Mouse (Mus musculus) forebrain, postnatal 0 days (tissue): ENCODE results near the gene Syt2. TPM values are rescaled to one million over a fixed set of nuclear protein-coding genes. Genes with fewer than 3 reads are reported as not detected.

Source experiments
- ATAC-seq: fragments of 200-750 bp; cut with Nextera tagmentation; 2 replicates; pipeline ENCODE4 v1.8.0; 2017; ENCODE audit warnings: mild to moderate bottlenecking, moderate library complexity
- DNase-seq: peaks from one replicate; pipeline ENCODE4 v3.0.0-alpha.2; 2015
- H3K27ac ChIP-seq: fragments of 300-500 bp; sonication (generic); 2 replicates; pipeline ENCODE4 v1.5.1; 2014; ENCODE audit warnings: low read depth, mild to moderate bottlenecking, antibody characterized with exemption, low read length, moderate library complexity, mixed read lengths
- H3K27me3 ChIP-seq: fragments of 300-500 bp; sonication (generic); 2 replicates; pipeline ENCODE4 v1.6.1; 2014; ENCODE audit warnings: mild to moderate bottlenecking, low read length, mixed read lengths; ENCODE audit not compliant: insufficient read depth
- H3K36me3 ChIP-seq: fragments of 300-500 bp; sonication (generic); 2 replicates; pipeline ENCODE4 v1.6.1; 2014; ENCODE audit warnings: mild to moderate bottlenecking, moderate library complexity; ENCODE audit not compliant: insufficient read depth
- H3K4me1 ChIP-seq: fragments of 300-500 bp; sonication (generic); 2 replicates; pipeline ENCODE4 v1.6.1; 2014; ENCODE audit warnings: antibody characterized with exemption; ENCODE audit not compliant: insufficient read depth
- H3K4me2 ChIP-seq: fragments of 300-500 bp; sonication (generic); 2 replicates; pipeline ENCODE4 v1.6.1; 2014; ENCODE audit warnings: low read depth, mild to moderate bottlenecking, moderate library complexity
- H3K4me3 ChIP-seq: fragments of 300-500 bp; sonication (generic); 2 replicates; pipeline ENCODE4 v1.5.1; 2014; ENCODE audit warnings: low read depth, low read length, mixed read lengths
- H3K9ac ChIP-seq: fragments of 300-500 bp; sonication (generic); 2 replicates; pipeline ENCODE4 v1.6.1; 2014; ENCODE audit warnings: mild to moderate bottlenecking
- H3K9me3 ChIP-seq: fragments of 300-500 bp; sonication (generic); 2 replicates; pipeline ENCODE4 v1.6.1; 2016; ENCODE audit warnings: low read length
- CTCF ChIP-seq: sonication (generic); IDR thresholded peaks from 2 replicates; pipeline ENCODE4 v1.5.1; 2016; ENCODE audit warnings: antibody characterized with exemption, control low read depth, low read depth
- WGBS: fragments of 180-500 bp; shearing (Covaris S2); extraction: QIAGEN DNeasy Blood & Tissue Kit; methylation state at CpG from one replicate; pipeline ENCODE4 v1.1.7; 2014; 5-methylcytosine and 5-hydroxymethylcytosine counted together
- polyA plus RNA-seq: library from polyadenylated mRNA; unstranded; fragments of >200 nt; fragmentation: Nextera tagmentation; extraction: Ambion mirVana; gene quantifications from 2 replicates; pipeline ENCODE4 v1.2.1, GENCODE M21; 2015
- total RNA-seq: library from RNA; depleted of rRNA; stranded (reverse); fragments of >200 nt; gene quantifications from 2 replicates; pipeline ENCODE4 v1.2.3, GENCODE M21; 2014

Syt2 gene
- total and polyA plus RNA-seq, 2 experiments from 2014 or later: 1.3 to 1.6 TPM

GRCm38 (mm10) chr1:134703232-134703631 is 56.8 kb downstream of the Syt2 start:
- Histone ChIP-seq H3K27ac (no peak overlapping the region), H3K9ac (no peak overlapping the region), H3K4me1 (no peaks in the 10 kb centered on the region), H3K36me3 (no peaks in the 10 kb centered on the region), H3K4me2 (no peak overlapping the region), H3K4me3 (no peak overlapping the region), H3K27me3 (no peaks in the 10 kb centered on the region), H3K9me3 (no peaks in the 10 kb centered on the region)
- no peak for DNase-seq
- no peak for TF ChIP-seq CTCF
- 98% methylated on average over 2 of the region's 2 CpGs for WGBS
- no peak for ATAC-seq

DNA sequence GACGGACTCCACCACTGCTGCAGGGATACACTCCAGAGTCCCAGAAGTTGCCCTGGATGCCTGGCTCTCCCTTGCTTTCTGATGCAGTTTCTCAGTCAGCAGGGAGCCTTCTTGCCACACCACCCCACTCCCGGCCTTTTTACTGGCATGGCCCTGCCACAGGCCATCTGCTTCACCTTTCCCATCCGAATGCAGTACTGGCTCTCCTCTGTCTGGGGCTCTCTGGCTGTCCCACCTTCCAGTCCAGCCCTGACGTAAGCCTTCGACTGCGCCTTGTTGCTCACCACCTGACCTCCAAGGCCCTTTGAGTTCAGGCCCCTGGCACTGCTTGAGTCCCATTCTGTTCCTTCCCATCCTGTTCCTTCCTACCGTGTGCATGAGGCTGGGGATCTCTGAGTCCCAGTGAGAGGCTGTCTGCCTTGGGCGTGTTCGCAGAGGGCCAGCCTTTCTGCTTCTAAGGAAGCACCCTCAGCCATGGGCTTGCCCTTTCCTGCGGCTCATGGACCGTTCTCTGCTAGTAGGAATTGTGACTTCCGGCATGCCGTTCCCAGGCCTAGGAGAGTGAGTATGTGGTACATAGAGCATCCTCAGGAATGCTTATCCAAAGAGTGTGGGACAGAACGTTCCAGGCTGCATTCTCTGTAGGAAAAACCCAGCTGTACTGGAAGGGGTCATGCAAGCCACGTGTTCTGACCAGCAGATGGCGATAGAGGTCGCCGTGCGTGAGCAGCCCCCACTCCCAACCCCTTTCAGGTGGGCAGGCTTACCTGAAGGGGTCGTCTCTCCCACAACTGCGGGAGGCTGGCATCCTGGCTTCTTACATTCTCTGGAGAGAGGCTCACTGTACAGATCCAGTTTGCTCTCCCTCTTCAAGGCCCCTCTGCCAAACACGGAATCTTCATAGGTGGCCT is 58.2 kb downstream of the Syt2 start:
- peak; percentile 86 for TF ChIP-seq CTCF
- Histone ChIP-seq H3K9ac (no peak overlapping the region), H3K4me3 (no peak overlapping the region), H3K27me3 (no peaks in the 10 kb centered on the region), H3K27ac (no peak overlapping the region), H3K4me1 (no peaks in the 10 kb centered on the region), H3K9me3 (no peaks in the 10 kb centered on the region), H3K4me2 (no peak overlapping the region), H3K36me3 (no peaks in the 10 kb centered on the region)
- ATAC-seq: peak; percentile 25; the same call in 1 of the 2 replicates
- DNase-seq: peak; percentile 58
- WGBS: 34% methylated on average over 22 of the region's 22 CpGs

DNA sequence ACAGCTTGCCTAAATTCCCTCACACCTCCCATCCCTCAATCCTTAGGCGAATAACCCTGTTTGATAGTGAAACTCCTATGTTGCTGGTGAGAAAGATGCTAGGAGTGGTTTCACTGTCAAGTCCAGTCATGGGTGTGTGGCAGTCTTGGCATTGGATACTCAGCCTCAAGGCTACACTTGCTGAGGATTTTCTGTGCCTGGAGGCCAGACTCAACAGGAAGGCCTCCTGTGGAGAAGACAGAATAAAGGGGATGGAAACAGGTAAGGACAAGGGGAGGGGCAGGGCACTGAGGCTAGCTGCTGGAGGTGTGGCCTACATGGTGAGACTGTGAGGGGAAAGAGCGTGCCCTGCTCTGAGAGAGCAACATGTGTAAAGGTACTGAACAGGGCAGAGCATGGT is 60.1 kb downstream of the Syt2 start:
- no peak overlapping the region for H3K4me3 ChIP-seq
- 53% methylated on average over 2 of the region's 2 CpGs for WGBS
- no peaks in the 10 kb centered on the region for H3K4me1 ChIP-seq
- DNase-seq: no peak
- no peaks in the 10 kb centered on the region for H3K36me3 ChIP-seq
- ATAC-seq: no peak
- H3K27ac ChIP-seq: no peak overlapping the region
- no peak for TF ChIP-seq CTCF
- H3K27me3 ChIP-seq: no peaks in the 10 kb centered on the region
- H3K9me3 ChIP-seq: no peaks in the 10 kb centered on the region
- H3K4me2 ChIP-seq: no peak overlapping the region
- H3K9ac ChIP-seq: no peak overlapping the region

DNA sequence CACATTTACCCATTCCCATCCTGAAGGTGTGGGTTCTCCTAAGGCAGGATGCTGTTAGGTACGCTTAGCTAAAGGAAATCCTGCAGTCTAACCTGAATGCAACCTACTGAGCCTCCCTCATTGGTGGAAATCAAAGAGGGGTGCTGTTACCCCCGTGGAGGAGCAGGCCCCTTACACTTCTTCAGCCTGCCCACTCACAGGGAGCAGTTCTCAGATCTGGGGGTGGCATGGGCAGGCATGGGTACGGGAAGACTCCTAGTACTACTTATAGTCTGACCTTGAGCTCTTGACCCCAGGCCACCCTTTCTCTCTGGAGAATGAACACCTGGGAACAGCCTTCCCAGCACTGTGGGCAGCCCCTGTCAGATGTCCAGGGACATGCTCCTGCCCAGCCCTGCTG is 61.0 kb downstream of the Syt2 start:
- H3K9me3 ChIP-seq: no peaks in the 10 kb centered on the region
- no peaks in the 10 kb centered on the region for H3K4me1 ChIP-seq
- TF ChIP-seq CTCF: no peak
- ATAC-seq (no peak), DNase-seq (no peak)
- H3K9ac ChIP-seq: no peak overlapping the region
- H3K27ac ChIP-seq: no peak overlapping the region
- no peak overlapping the region for H3K4me3 ChIP-seq
- H3K27me3 ChIP-seq: no peaks in the 10 kb centered on the region
- H3K36me3 ChIP-seq: no peaks in the 10 kb centered on the region
- 76% methylated on average over 3 of the region's 3 CpGs for WGBS
- H3K4me2 ChIP-seq: no peak overlapping the region

DNA sequence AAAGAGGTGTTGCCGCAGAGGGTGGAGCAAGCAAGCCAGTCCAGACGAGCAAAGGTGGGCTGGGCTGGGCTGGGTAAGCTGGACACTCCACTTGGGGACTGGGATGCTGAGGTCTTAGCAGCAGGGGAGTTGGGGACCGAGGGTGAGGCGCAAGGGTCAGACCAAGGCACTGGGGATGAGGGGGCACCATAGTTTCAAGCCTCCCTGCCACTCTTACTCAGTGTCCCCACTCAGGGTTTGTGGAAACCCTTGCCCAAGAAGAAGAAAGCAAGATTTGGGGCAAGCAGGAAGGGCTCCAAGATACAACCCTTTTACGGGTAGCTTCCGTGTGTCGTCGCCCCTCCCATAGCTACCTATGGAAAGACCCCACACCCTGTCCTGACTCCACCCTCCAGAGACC is 61.8 kb downstream of the Syt2 start:
- WGBS: 9% methylated on average over 8 of the region's 8 CpGs
- ATAC-seq (no peak), DNase-seq (no peak)
- Histone ChIP-seq H3K36me3 (no peaks in the 10 kb centered on the region), H3K9me3 (no peaks in the 10 kb centered on the region), H3K4me2 (peak overlapping the region; percentile 99), H3K27ac (no peak overlapping the region), H3K4me3 (peak overlapping the region; percentile 55), H3K27me3 (no peaks in the 10 kb centered on the region), H3K4me1 (no peaks in the 10 kb centered on the region), H3K9ac (peak overlapping the region; percentile 53; the same call in 1 of the 2 replicates)
- no peak for TF ChIP-seq CTCF

DNA sequence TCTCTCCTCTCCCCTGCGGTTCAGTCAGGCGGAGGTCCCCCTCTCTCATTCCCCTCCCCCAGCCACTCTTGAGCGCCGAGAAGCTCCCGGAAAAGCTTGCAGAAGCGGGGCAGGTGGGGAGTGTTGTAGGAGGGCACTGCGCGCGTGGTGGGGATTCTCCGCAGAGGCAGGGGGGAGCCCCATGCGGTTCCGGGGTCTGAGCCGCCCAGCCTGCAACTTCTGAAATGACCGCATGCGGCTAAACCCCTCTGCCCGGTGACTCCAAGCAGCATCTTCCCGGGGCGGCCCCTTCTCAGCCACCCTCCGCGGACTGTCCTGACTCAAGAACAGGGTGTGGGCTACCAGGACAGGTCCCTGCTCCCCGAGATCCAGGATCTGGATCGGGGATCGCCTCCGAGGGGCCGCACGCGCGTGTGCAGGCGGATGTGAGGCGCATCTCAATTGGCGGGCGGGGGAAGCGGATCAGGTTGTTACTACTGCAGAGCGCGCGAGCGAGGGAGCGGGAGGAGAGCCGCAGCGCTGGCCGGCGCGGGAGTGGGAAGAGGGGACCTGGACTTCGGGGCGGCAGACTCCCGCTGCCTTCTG is 62.4 kb downstream of the Syt2 start:
- H3K4me1 ChIP-seq: no peaks in the 10 kb centered on the region
- H3K36me3 ChIP-seq: no peaks in the 10 kb centered on the region
- H3K27ac ChIP-seq: no peak overlapping the region
- no peaks in the 10 kb centered on the region for H3K9me3 ChIP-seq
- peak; percentile 70 for DNase-seq
- ATAC-seq: peak; percentile 79
- H3K9ac ChIP-seq: peak overlapping the region; percentile 53
- TF ChIP-seq CTCF: 0 out of 2 replicates have a peak, but pooled peaks have one; percentile 16
- H3K4me2 ChIP-seq: peak overlapping the region; percentile 99
- peak overlapping the region; percentile 55 for H3K4me3 ChIP-seq
- H3K27me3 ChIP-seq: no peaks in the 10 kb centered on the region
- WGBS: under 1% methylated on average over 46 of the region's 46 CpGs
